Mouse (Mus musculus) retina, postnatal 7 days (tissue): ENCODE results near the gene Gabrg3.

Experiments used
- DNase-seq: peaks from one replicate; pipeline ENCODE4 v3.0.0-alpha.2; 2012; ENCODE audit warnings: low read depth, low spot score

Gabrg3 gene

DNA sequence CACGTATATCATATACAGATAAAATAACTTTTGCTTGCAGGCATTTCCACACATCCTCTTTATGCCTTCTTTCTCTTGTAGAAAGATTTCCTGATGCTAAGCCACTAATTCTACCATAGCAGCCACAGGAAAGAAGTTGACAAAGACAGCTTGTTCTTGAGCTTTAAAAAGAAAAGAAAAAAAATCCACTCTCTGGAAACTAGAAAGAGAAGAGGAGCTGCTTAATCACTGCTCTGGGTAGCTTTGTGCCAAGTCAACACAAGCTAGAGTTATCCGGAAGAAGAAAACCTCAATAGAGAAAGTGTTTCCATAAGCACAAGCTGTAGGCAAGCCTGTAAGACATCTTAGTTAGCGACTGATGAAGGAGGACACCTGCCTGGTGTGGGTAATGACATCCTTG is 321.6 kb downstream of the Gabrg3 start:
- DNase-seq: no peak

DNA sequence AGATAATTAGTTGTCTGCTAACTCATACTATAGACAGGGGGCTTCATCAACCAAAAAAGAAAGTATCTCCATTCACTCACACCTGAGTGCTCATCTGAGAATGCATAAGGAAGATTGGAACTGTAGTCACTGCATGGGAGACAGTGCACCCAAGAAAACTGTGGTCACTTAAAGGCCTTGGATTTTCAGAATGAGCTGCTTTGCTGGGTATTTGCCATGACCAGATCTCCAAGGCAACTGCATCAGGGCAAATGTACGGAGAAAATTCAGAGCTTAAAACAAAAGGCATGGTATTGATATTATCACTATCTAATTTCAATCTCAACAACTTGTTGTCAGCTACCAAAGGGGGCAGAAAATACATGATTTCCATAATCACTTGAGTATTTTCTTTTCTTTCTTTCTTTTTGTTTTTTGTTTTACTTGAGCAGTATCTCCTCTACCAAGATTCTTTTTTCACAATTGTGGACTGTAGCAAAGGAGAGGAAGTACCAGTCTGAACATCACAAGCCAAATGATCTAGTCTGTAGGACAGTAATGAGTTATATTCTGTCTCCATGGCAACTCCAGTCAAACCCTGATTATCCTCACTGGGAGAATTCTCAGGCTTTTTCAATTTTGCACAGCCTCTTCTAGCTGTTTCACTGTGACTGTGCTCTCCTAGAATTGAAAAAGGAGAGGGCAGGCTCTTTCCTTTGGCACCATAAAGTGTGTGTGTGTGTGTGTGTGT is 335.9 kb downstream of the Gabrg3 start:
- DNase-seq: no peak

DNA sequence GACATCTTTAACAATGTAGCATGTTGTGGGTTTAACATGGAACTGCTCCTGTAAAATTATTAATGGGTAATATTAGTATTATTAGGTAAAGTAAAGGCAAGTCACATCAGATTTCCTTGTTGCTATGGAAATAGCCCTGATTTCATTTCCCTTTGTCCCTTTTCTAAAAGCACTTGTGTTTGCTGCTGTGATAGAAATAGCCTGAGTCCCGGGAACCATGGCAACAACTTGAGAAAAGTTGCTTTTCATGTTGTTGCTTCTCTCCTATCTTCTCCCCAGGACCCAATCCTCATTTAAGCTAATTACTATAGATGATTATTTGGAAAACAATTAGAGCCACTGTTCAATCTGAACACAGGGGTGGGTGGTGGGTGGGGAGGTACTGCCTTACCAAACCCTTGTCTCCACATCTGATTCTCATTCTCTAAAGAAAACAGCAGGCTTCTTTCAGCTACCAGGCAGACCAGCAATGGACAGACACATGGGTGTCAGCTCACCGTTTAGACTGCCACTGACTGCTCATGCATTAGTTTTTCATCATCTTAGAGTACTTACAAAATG is 349.0 kb downstream of the Gabrg3 start:
- DNase-seq: no peak

DNA sequence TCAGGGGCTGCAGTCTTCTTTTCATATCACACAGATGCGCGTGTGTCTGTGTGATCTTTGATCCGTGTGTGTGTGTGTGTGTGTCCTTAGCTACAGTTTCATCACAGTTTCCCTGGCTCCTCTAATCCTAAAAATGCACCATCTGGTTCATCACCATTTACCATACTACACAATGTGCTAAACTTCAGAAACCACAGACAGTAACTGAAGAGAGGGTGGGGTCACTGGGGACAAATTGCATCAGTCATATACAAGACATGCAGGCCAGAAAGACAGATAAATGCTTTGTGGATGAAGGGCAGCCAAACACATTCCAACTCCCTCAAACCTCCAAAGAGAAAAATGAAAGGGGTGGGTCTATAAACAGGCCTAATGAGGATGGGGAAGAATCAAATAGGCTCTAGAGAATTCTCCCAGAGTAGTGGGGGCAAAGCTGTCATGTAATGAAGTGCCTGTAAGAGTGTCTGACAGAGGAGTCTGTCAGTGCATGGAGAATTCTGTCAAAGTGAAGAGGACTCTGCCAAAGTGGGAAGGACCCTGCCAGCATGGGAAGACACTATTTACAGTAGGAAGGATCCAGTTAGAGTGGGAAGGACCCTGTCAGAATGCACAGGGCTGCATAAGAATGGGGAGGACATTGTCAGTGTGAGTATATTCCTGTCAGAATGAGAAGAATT is 386.3 kb downstream of the Gabrg3 start:
- DNase-seq: no peak

DNA sequence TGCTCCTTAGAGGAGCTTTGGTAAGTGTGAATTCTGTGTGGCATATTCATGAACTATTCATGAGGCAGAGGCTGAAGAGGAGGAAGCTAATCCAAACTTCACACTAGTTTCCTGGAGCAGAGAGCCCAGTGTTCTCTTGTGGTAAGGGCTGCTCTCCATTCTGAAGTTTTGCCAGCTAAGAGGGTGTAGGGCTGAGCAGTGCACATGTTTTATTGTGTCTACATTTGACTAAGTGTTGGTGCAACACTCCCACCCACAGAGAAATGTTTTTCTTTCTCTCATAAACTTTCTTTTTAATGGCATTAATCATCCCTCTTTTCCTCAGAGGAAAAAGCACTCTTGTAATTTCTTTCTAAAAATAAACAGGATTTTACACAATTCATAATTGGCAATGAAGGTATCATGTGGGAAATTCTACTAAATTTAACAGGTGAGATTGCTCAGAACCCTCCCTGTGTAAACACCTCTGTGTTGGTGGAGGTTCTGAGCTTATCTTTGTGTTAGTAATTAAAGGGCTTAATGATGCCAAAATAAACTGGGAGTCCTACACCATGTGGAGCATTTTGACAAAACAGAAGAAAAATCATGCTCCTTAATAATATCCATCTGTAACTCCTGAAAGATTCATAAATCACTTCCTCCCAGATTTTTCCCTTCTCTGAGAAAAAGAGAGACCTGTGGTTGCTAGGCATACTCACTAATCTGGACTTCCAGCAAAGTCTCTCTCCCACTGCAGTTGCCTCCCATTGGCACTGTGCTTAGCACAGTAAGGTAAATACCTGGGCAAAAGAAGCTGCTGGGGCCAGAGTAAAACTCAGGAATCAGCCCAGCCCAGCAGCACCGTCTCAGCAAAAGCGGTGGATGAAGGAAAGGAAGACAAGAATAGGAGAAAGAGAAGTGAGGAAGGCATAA is 389.0 kb downstream of the Gabrg3 start:
- DNase-seq: no peak

DNA sequence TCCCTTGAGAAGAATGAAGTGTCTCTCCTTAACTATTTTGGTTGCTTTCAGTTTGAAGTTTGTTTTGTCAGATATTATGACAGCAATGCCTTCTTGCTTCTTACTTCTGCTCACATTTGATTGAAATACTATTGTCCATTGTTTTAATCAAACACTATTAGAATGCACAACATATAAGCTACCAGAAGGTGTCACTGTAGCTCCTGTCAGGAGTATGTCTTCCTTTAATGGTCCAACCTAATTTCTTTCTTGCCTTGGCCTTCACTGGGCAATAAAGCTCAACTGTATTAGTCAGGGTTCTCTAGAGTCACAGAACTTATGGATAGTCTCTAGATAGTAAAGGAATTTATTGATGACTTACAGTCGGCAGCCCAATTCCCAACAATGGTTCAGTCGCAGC is 440.6 kb downstream of the Gabrg3 start:
- peak; percentile 19 for DNase-seq

DNA sequence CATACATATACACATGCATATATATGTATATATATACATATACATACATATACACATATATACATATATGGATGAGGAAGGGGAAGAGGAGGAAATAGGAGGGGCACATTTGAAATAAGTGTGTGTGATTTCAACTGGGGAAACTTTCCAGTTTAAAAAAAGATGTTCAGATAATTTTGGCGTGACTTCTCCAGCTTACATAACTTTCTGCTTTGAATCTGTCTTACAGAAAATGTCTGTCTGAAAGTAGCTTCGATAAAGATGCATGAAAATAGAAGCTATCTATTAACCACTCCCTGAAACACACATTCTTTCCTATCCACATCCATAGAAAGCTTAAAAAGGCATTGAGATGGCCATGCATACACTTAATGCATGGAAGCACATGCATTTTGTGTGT is 445.4 kb downstream of the Gabrg3 start:
- DNase-seq: no peak

DNA sequence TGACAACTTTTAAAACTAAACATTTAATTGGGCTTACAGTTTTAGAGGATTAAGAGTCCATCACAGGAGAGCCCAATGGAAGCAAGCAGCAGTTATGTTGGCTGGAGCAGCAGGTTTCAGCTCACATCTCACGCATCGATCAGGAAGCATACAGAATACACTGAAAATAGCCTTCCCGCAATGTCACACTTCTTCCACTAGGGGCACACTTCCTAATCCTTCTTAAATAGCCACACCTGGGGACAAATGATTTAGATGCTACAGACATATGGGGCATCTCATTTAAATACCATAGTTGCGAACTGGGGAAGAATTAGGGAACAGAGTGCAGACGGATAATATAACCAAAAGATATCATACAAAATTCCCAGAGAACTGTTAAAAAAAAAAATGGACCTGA is 449.0 kb downstream of the Gabrg3 start:
- DNase-seq: no peak

DNA sequence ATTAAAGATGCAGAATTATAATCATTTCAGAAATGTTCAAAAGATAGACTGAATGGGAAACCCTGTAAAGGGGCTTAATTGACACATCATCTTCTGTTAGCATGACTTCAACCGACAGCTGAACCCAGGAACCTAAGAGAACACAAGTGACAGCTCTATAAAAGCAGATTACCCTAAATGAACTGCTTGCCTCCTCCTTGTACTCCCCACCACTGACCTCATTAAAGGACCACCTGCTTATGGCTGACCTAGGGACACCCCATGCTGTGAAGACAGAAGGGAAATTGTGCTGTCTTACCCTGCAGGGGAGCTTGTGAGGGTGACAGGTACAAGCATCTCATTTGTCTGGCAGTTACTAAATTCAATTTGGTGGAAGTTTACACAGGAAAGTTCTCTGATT is 467.5 kb downstream of the Gabrg3 start:
- DNase-seq: no peak

DNA sequence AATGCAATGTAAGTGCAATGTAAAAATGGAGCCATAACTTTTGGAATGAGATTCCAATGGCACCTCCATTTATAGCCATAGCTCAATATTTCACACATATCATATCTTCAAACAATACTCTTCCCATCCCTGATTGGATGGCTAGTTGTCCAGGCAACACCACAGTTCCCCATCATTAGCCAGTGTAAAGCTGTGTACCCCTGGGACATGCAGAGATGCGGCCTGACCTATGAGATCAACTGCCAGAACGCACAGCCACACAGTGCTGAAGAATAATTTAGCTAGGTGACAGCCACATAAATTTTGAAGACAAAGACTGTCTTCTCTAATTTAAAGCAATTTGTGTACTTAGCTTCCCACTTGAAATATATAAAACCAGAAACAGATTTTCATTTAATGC is 472.1 kb downstream of the Gabrg3 start:
- no peak for DNase-seq

DNA sequence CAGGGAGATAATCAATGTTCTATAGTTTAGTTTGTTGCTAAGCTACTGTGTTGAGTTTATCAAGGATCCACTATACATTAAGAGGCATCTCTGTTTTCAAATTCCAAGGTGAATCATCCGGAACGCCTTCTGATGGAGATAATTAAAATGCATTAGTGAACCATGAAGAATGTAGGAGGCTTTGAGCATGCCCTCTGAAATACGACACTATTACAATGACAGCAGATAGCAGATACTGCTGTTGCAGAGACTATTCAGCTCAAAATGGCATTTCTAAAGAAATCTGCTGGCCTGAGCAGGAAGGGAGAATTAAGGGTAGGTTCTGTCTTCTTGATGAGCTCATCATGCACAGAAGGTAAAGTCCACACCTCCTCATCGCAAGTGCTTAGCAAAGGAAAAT is 487.2 kb downstream of the Gabrg3 start:
- DNase-seq: no peak

DNA sequence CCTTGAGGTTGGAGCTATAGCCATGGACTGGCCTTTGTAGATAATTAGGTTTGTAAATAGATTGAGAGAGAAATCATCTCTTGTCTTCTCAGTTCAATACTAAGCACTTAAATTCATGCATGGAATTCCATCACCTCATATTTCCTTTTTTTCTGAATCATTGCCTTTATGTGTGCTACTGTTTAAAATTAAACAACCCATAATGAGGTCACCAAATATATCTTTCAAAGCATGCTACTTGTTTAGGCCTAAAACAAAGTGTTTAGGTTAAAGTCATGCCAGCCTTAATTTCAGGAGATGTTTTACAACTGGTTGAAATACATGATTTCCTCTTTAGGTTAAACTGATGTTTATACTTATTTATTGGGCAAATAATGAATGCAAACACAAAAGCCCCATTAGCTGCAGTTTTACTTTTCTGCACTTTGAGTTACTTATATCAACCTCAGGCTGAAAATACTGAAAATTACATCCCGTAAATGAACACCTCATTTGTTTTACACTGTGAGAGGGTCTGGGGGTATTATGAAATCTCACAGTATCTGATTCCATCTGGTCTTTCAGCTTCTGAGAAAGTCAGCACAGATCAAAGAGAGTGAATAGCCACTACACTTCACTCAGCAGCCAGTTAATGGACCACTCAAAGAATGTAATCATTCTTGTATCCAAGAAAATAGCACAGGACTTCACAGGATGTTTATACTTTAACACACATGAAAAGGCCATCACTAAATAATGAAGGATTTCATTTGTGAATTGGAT is 519.5 kb downstream of the Gabrg3 start:
- no peak for DNase-seq

DNA sequence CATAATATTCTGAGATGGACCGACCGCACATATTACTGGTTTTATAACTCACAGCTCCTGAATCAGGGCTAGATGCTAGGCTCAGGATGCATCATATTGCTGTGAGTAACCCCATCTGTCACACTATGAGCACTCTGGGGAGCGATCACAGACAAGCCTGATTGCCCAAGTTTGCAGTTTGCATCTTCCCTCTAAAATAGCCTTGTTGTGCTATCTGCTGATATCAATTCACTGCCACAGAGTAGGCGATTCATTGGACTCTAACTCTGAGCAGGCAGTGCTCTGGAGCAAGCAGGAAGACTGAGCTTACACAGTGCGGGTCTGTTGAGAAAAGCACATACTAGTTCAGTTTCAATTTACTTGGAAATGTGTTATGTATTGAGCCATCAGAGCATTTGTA is 543.4 kb downstream of the Gabrg3 start:
- no peak for DNase-seq

DNA sequence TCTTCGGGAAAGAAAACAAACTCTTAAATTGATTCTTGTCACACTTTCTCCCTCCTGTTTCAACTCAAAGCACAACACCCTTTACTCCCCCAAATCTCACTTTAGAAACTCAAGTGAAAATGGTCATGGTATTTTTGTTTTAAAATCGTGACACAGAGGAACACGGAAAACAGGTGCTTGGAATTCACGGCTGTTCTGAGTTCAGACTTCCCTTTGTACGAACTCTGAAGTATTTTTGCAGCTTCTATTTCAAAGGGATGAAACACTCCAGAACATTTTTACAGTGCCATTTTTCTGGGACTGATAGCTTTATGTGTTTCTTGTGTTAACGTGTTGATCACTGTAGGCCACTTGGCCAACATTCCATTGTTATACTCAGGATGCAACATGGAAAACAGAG is 561.5 kb downstream of the Gabrg3 start:
- no peak for DNase-seq

DNA sequence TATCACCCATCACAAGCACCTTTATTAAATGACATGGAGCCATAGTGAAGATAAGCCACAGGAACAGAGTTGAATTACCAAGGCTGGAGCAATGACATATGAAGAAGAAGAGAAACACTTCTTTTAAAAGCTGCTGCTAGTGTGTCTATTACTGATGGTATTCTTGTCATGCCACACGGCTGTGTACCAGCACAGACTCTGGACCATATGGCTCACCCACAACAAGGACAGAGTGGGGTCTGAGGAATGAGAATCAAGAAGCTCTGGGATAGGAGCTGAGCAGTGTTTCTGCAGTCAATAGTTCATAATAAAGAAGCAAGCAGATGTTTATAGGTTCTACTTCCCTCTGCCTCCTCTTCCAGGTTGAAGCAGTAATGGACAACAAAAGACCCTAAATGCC is 585.1 kb downstream of the Gabrg3 start:
- DNase-seq: no peak

DNA sequence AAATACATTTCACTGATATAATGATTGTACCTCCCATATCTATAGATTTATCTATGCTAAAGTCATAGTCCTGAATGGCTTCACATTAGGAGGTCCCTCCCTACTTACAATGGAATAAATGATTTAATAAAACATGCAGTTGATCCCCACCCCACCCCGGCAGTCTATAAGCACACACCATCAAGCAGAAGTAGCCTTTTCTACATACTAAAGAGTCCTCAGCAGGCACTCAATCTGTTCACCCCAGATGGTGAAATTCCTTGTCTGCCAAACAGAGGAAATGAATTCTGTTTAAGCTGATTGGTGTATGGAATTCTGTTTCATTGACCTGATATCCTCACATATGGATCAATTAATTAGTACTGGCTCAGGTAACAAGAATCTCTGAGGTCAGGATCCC is 607.9 kb downstream of the Gabrg3 start:
- no peak for DNase-seq

DNA sequence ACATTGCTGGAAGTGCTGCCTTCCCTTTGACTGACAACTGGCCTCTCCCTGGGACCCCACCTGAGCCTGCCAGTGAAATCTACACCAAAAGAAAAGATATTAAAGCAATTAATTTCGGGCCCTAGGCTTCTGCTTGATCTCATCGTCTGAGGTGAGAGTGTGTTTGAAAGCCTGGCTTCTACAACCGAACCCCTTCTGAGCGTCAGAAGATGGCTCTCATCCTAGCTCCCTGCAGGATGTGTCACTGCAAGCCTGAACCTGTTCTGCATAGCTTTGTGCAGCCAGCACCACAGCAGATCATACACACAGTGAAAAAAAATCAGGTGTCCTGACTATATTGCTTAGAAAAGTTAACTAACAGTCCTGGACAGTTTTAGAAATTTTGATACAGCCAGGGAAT is 618.8 kb downstream of the Gabrg3 start:
- no peak for DNase-seq

DNA sequence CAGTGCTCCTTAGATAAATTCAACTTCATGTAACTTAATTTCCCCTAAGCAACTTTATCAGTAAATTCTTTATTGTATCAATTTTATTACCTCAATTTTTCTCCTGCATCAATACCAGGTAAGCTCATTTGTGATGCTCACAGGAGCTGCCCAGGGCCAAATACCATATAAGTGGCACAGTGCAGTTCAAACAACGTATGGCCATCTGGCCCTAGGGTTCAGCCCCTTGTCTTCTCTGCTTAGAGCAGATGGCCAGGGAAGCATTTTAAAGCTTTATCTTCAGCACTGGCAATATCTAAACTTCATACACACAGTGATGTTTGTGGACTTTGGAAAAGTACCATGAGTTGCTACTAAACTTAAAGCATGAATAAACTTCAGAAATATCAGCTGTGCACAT is 619.2 kb downstream of the Gabrg3 start:
- no peak for DNase-seq

DNA sequence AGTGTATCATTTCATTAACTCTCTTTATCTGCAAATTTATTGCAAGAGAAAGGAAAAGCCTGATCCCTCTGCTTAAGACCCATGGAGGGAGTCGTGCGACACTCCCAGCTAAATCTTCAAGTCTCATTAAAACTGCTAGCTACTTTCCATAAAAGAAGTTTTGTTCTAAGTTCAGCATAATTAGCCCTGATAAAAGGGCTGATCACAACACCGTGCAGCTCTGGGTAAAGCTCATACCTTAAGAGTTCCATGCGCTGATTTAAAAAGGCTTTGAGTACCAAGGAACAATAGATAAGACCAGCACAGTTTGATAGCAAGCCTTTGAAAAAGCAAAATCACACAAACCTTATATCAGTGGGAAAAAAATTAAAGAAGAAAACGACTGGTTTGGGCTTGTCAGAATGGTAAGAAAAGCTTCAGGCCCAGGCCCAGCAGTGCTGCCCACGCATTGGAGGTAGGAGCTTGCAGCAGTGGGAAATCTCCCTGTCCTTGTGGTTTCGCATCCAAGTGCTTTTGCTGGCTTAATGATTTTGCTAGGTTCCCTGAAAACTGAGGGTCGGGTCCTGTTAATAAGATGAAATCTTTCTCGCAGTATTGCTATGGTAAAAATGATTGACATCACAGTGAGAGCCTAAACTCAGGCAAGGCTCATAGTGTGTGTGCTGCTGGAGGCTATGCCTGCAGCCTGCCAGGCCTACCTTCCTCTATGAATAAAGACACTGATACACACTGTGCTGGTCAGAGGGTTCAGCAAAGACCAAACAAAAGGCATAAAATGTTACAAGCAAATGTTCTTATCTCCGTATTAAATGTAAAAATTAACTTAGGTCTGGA is 621.2 kb downstream of the Gabrg3 start:
- no peak for DNase-seq

DNA sequence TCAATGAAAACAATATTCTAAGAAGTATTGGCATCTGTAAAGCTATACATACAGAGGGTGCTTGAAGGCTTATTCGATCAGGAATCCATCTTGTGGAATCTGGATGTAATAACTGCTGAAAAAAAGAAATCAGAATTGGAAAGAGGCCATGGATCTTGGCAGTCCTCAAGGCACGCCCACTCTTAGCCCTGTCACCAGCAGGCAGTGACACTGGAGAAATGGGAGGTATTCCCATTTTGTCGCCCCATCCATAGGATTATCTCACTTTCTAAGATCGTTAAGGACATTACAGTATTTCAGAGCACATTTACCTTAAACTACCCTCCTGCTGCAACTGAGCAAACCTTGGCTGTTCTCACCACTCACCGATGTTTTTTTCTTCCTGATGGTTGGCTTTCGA is 657.8 kb downstream of the Gabrg3 start:
- no peak for DNase-seq
